Mouse (Mus musculus) G1E (cell line): ENCODE results near the gene Arid5b. TPM values are rescaled to one million over a fixed set of nuclear protein-coding genes. Genes with fewer than 3 reads are reported as not detected.

ENCODE experiments used
- ATAC-seq: 2 replicates; pipeline ENCODE4 v1.8.0; 2016; ENCODE audit warnings: mild to moderate bottlenecking; ENCODE audit not compliant: insufficient number of reproducible peaks, poor library complexity, low FRiP score, severe bottlenecking; ENCODE audit errors: extremely low read depth
- DNase-seq: peaks from one replicate; pipeline ENCODE4 v3.0.0; 2012; ENCODE audit warnings: low spot score
- H3K27me3 ChIP-seq: 2 replicates; pipeline ENCODE4 v1.6.1; 2012; ENCODE audit warnings: mild to moderate bottlenecking, low read length, inconsistent platforms; ENCODE audit not compliant: insufficient read depth
- H3K36me3 ChIP-seq: replicated peaks from 2 replicates; pipeline ENCODE3; 2012; ENCODE audit warnings: mild to moderate bottlenecking, inconsistent platforms
- H3K4me1 ChIP-seq: 2 replicates; pipeline ENCODE4 v1.6.1; 2012; ENCODE audit warnings: low read depth, low read length, inconsistent platforms, mixed read lengths; ENCODE audit not compliant: insufficient read depth
- H3K4me3 ChIP-seq: 2 replicates; pipeline ENCODE4 v1.5.1; 2012; ENCODE audit warnings: low read depth, mild to moderate bottlenecking, inconsistent platforms, low read length, moderate library complexity, mixed read lengths
- H3K9me3 ChIP-seq: replicated peaks from 2 replicates; pipeline ENCODE4 v1.6.1; 2012; ENCODE audit warnings: inconsistent platforms
- CTCF ChIP-seq: IDR thresholded peaks from 2 replicates; pipeline ENCODE4 v1.5.1; 2012; ENCODE audit warnings: low read depth, low read length, inconsistent platforms, mixed read lengths
- GATA1 ChIP-seq: IDR thresholded peaks from 2 replicates; pipeline ENCODE4 v1.6.1; 2012; ENCODE audit warnings: borderline replicate concordance, low read length, inconsistent platforms, mixed read lengths
- GATA2 ChIP-seq: IDR thresholded peaks from 2 replicates; pipeline ENCODE4 v1.6.1; 2012; ENCODE audit warnings: low read depth, low read length, inconsistent platforms, borderline replicate concordance
- POLR2AphosphoS5 ChIP-seq: IDR thresholded peaks from 2 replicates; pipeline ENCODE4 v1.6.1; 2012; ENCODE audit warnings: low read depth, low read length, inconsistent platforms; ENCODE audit not compliant: insufficient replicate concordance
- TAL1 ChIP-seq: conservative IDR thresholded peaks from 2 replicates; pipeline ENCODE4 v1.6.1; 2012; ENCODE audit warnings: low read depth, low read length, inconsistent platforms, mixed read lengths
- polyA plus RNA-seq: library from polyadenylated mRNA; stranded (reverse); fragments of >175 nt; gene quantifications from 2 replicates; pipeline ENCODE4 v1.2.3, GENCODE M21; 2012
- total RNA-seq, 2 experiments: library from RNA; stranded (forward) in 1 of 2; stranded (reverse) in 1 of 2; fragments of 200-1000 nt in 1 of 2; fragments of >200 nt in 1 of 2; fragmentation: Nextera tagmentation in 1 of 2; gene quantifications; 2 replicates each; pipeline ENCODE4 v1.2.3; 2014 to 2017

The Arid5b gene
- total and polyA plus RNA-seq, 3 experiments = 0.16 TPM; not detected in 2

- Histone ChIP-seq H3K4me3 (no peak overlapping the region), H3K36me3 (no peaks in the 10 kb centered on the region), H3K9me3 (peaks cover 20% of the 10 kb centered on the region), H3K4me1 (no peaks in the 10 kb centered on the region), H3K27me3 (no peaks in the 10 kb centered on the region)
- ATAC-seq (no peak), DNase-seq (no peak)
- TF ChIP-seq CTCF = no peak
Measured at GRCm38 (mm10) chr10:68236956-68237455, 41.5 kb downstream of the Arid5b start.

- Histone ChIP-seq H3K4me3 (no peak overlapping the region), H3K4me1 (no peaks in the 10 kb centered on the region), H3K27me3 (no peaks in the 10 kb centered on the region), H3K36me3 (no peaks in the 10 kb centered on the region), H3K9me3 (peaks cover 34% of the 10 kb centered on the region)
- ATAC-seq (no peak), DNase-seq (no peak)
- TF ChIP-seq POLR2AphosphoS5 (no peak), TAL1 (no peak), CTCF (no peak), GATA1 (no peak), GATA2 (no peak)
Measured at GRCm38 (mm10) chr10:68231385-68232182, 47.0 kb downstream of the Arid5b start.

DNA sequence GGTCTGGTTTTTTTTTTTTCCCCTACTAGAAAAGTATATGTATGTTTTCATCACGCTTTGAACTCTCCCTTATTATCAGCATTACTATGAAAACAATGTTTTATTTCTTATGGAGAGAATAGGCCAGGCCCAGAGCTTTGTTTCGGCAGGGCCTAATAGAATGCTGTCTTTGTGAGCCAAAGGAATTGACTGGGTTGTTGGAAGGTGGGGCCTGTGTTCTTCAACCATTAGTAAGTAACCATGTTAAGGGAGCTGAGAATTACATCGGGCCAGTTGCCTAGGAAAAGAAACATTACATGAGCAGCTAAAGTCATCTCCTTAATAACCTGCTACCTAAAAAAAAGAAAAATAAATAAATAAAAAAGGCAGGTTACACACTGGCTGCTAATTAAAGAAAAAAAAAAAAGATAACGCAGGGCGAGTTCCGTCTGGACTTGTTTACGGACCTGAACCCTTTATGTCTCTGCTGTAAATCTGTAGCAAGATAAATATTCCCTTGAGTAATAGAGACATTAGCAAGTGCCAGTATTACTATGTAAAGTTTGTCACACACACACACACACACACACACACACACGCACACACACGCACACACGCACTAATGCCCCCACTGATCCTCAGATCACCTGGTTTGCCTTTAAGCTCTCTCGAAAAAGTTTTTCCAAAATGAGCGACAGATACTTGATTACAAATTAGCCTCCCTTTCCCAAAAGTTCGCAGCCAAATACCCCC, 47.7 kb downstream of the Arid5b start:
- H3K27me3 ChIP-seq = no peaks in the 10 kb centered on the region
- DNase-seq (no peak), ATAC-seq (no peak)
- no peak overlapping the region for H3K4me3 ChIP-seq
- TF ChIP-seq TAL1 = no peak
- no peaks in the 10 kb centered on the region for H3K36me3 ChIP-seq
- peaks cover 33% of the 10 kb centered on the region for H3K9me3 ChIP-seq
- H3K4me1 ChIP-seq = no peaks in the 10 kb centered on the region

- no peak for ATAC-seq
- Histone ChIP-seq H3K9me3 (peaks cover 33% of the 10 kb centered on the region), H3K4me3 (no peak overlapping the region), H3K4me1 (no peaks in the 10 kb centered on the region), H3K36me3 (no peaks in the 10 kb centered on the region), H3K27me3 (no peaks in the 10 kb centered on the region)
- no peak for TF ChIP-seq CTCF
- no peak for TF ChIP-seq POLR2AphosphoS5
- no peak for TF ChIP-seq GATA2
- no peak for TF ChIP-seq GATA1
- TF ChIP-seq TAL1 = no peak
- no peak for DNase-seq
Measured at GRCm38 (mm10) chr10:68229640-68230565, 48.6 kb downstream of the Arid5b start.

- Histone ChIP-seq H3K4me1 (no peaks in the 10 kb centered on the region), H3K27me3 (no peaks in the 10 kb centered on the region), H3K4me3 (no peak overlapping the region), H3K36me3 (no peaks in the 10 kb centered on the region), H3K9me3 (peaks cover 38% of the 10 kb centered on the region)
- TF ChIP-seq POLR2AphosphoS5 = no peak
- no peak for TF ChIP-seq CTCF
- no peak for TF ChIP-seq TAL1
- TF ChIP-seq GATA2 = no peak
- DNase-seq (no peak), ATAC-seq (no peak)
Measured at GRCm38 (mm10) chr10:68222676-68223075, 55.9 kb downstream of the Arid5b start.

DNA sequence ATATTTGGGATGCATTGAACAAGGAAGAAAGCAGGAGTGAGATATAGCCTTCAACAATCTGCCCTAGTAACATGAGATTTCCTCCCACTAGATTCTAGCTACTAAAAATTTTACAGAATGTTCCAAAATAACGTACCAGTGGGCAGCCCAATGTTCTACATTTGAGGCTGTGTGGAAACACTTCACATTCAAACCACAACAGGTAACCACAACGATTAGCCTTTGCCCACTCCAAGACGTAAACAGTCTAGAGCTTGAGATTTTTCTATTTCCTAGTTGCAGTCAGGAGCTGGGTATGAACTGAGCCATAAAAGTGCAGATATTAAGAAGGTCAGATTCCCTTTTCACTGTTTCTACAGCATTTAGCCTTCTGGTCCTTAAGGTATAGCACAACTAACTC, 56.5 kb downstream of the Arid5b start:
- TF ChIP-seq GATA2 = no peak
- no peak for TF ChIP-seq POLR2AphosphoS5
- TF ChIP-seq CTCF = no peak
- TF ChIP-seq TAL1 = no peak
- TF ChIP-seq GATA1 = no peak
- ATAC-seq = no peak
- no peaks in the 10 kb centered on the region for H3K36me3 ChIP-seq
- H3K4me3 ChIP-seq = no peak overlapping the region
- H3K27me3 ChIP-seq = no peaks in the 10 kb centered on the region
- peaks cover 39% of the 10 kb centered on the region for H3K9me3 ChIP-seq
- H3K4me1 ChIP-seq = no peaks in the 10 kb centered on the region
- DNase-seq = no peak
